Mouse (Mus musculus): ENCODE results near the gene Nfya.

DNA sequence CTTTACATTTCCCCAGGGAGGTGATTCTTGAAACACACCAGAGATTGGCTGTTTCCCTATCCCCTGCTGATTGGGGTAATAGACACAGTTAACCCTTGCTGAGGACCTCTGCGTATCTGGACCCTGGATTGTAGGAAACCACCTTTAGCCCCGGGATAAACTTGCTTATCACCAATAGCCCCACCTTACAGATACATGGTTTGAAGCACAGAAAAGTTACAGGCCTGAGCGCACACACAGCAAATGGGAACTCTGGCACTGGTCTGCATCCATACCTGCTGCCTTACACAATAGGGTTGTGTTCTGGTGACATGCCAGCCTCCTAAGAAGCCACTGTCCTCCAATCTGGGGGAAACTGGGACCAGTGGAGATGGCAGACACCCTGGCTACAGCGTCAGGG lies 63.9 kb downstream of the Nfya start:
- TF ChIP-seq EP300 (optimal IDR thresholded peaks at IDR 0.05) (no peak), CTCF (IDR thresholded peaks at IDR 0.05; ENCODE audit: low read depth) (no peak)
